Mouse (Mus musculus): Measurements from ENCODE around the gene Slc31a2. TPM values are rescaled to one million over a fixed set of nuclear protein-coding genes. Genes with fewer than 3 reads are reported as not detected.

The Slc31a2 gene
- polyA plus RNA-seq, 1 experiment, result 35.6 TPM

GRCm38 (mm10) chr4:62302795-62303194 lies 40.4 kb downstream of the Slc31a2 start:
- Histone ChIP-seq H3K27ac (ENCODE audit: control insufficient read depth, insufficient read depth, low read depth, low read length) (no peak overlapping the region), H3K27me3 (ENCODE audit: control insufficient read depth, insufficient read depth, low read length) (no peaks in the 10 kb centered on the region), H3K4me1 (ENCODE audit: control insufficient read depth, insufficient read depth, low read length) (no peaks in the 10 kb centered on the region), H3K4me3 (ENCODE audit: control insufficient read depth, low read depth, low read length) (no peak overlapping the region), H3K36me3 (ENCODE audit: control insufficient read depth, insufficient read depth, low read length) (peaks cover 2% of the 10 kb centered on the region)
- TF ChIP-seq POLR2A (IDR thresholded peaks at IDR 0.05; ENCODE audit: control insufficient read depth, low read depth, low read length) (no peak), CTCF (IDR thresholded peaks at IDR 0.05; ENCODE audit: control insufficient read depth, insufficient read depth, insufficient replicate concordance, low read depth, low read length) (no peak)

GRCm38 (mm10) chr4:62303288-62303687 lies 40.9 kb downstream of the Slc31a2 start:
- no peaks in the 10 kb centered on the region for H3K4me1 ChIP-seq (ENCODE audit: control insufficient read depth, insufficient read depth, low read length)
- no peak overlapping the region for H3K27ac ChIP-seq (ENCODE audit: control insufficient read depth, insufficient read depth, low read depth, low read length)
- peaks cover 2% of the 10 kb centered on the region for H3K36me3 ChIP-seq (ENCODE audit: control insufficient read depth, insufficient read depth, low read length)
- no peak overlapping the region for H3K4me3 ChIP-seq (ENCODE audit: control insufficient read depth, low read depth, low read length)
- no peak for TF ChIP-seq CTCF (IDR thresholded peaks at IDR 0.05; ENCODE audit: control insufficient read depth, insufficient read depth, insufficient replicate concordance, low read depth, low read length)
- no peak for TF ChIP-seq POLR2A (IDR thresholded peaks at IDR 0.05; ENCODE audit: control insufficient read depth, low read depth, low read length)
- no peaks in the 10 kb centered on the region for H3K27me3 ChIP-seq (ENCODE audit: control insufficient read depth, insufficient read depth, low read length)

- H3K36me3 ChIP-seq (ENCODE audit: control insufficient read depth, insufficient read depth, low read length), result no peaks in the 10 kb centered on the region; the same call in 1 of the 2 replicates
- no peak overlapping the region for H3K27ac ChIP-seq (ENCODE audit: control insufficient read depth, insufficient read depth, low read depth, low read length)
- H3K27me3 ChIP-seq (ENCODE audit: control insufficient read depth, insufficient read depth, low read length), result no peaks in the 10 kb centered on the region
- no peaks in the 10 kb centered on the region for H3K4me1 ChIP-seq (ENCODE audit: control insufficient read depth, insufficient read depth, low read length)
- no peak for TF ChIP-seq POLR2A (IDR thresholded peaks at IDR 0.05; ENCODE audit: control insufficient read depth, low read depth, low read length)
- no peak for TF ChIP-seq CTCF (IDR thresholded peaks at IDR 0.05; ENCODE audit: control insufficient read depth, insufficient read depth, insufficient replicate concordance, low read depth, low read length)
- H3K4me3 ChIP-seq (ENCODE audit: control insufficient read depth, low read depth, low read length), result no peak overlapping the region
These were observed 43.9 kb downstream of the Slc31a2 start for GRCm38 (mm10) chr4:62306301-62306700.

GRCm38 (mm10) chr4:62306840-62307239 lies 44.5 kb downstream of the Slc31a2 start:
- Histone ChIP-seq H3K27ac (ENCODE audit: control insufficient read depth, insufficient read depth, low read depth, low read length) (no peak overlapping the region), H3K4me1 (ENCODE audit: control insufficient read depth, insufficient read depth, low read length) (no peaks in the 10 kb centered on the region), H3K4me3 (ENCODE audit: control insufficient read depth, low read depth, low read length) (no peak overlapping the region), H3K36me3 (ENCODE audit: control insufficient read depth, insufficient read depth, low read length) (no peaks in the 10 kb centered on the region; the same call in 1 of the 2 replicates), H3K27me3 (ENCODE audit: control insufficient read depth, insufficient read depth, low read length) (no peaks in the 10 kb centered on the region)
- TF ChIP-seq CTCF (IDR thresholded peaks at IDR 0.05; ENCODE audit: control insufficient read depth, insufficient read depth, insufficient replicate concordance, low read depth, low read length) (no peak), POLR2A (IDR thresholded peaks at IDR 0.05; ENCODE audit: control insufficient read depth, low read depth, low read length) (no peak)

GRCm38 (mm10) chr4:62308406-62308805 lies 46.0 kb downstream of the Slc31a2 start:
- Histone ChIP-seq H3K27me3 (ENCODE audit: control insufficient read depth, insufficient read depth, low read length) (no peaks in the 10 kb centered on the region), H3K36me3 (ENCODE audit: control insufficient read depth, insufficient read depth, low read length) (peaks cover 1% of the 10 kb centered on the region), H3K4me3 (ENCODE audit: control insufficient read depth, low read depth, low read length) (no peak overlapping the region), H3K4me1 (ENCODE audit: control insufficient read depth, insufficient read depth, low read length) (no peaks in the 10 kb centered on the region), H3K27ac (ENCODE audit: control insufficient read depth, insufficient read depth, low read depth, low read length) (no peak overlapping the region)
- no peak for TF ChIP-seq CTCF (IDR thresholded peaks at IDR 0.05; ENCODE audit: control insufficient read depth, insufficient read depth, insufficient replicate concordance, low read depth, low read length)
- TF ChIP-seq POLR2A (IDR thresholded peaks at IDR 0.05; ENCODE audit: control insufficient read depth, low read depth, low read length), result no peak

- Histone ChIP-seq H3K27me3 (ENCODE audit: control insufficient read depth, insufficient read depth, low read length) (no peaks in the 10 kb centered on the region), H3K4me3 (ENCODE audit: control insufficient read depth, low read depth, low read length) (no peak overlapping the region), H3K36me3 (ENCODE audit: control insufficient read depth, insufficient read depth, low read length) (peaks cover 1% of the 10 kb centered on the region; the same call in 1 of the 2 replicates), H3K27ac (ENCODE audit: control insufficient read depth, insufficient read depth, low read depth, low read length) (no peak overlapping the region), H3K4me1 (ENCODE audit: control insufficient read depth, insufficient read depth, low read length) (no peaks in the 10 kb centered on the region)
- TF ChIP-seq POLR2A (IDR thresholded peaks at IDR 0.05; ENCODE audit: control insufficient read depth, low read depth, low read length) (no peak), CTCF (IDR thresholded peaks at IDR 0.05; ENCODE audit: control insufficient read depth, insufficient read depth, insufficient replicate concordance, low read depth, low read length) (no peak)
These were observed 50.5 kb downstream of the Slc31a2 start for GRCm38 (mm10) chr4:62312821-62313220.

- Histone ChIP-seq H3K4me1 (ENCODE audit: control insufficient read depth, insufficient read depth, low read length) (no peaks in the 10 kb centered on the region), H3K36me3 (ENCODE audit: control insufficient read depth, insufficient read depth, low read length) (peaks cover 1% of the 10 kb centered on the region; the same call in 1 of the 2 replicates), H3K4me3 (ENCODE audit: control insufficient read depth, low read depth, low read length) (no peak overlapping the region), H3K27me3 (ENCODE audit: control insufficient read depth, insufficient read depth, low read length) (no peaks in the 10 kb centered on the region), H3K27ac (ENCODE audit: control insufficient read depth, insufficient read depth, low read depth, low read length) (no peak overlapping the region)
- TF ChIP-seq CTCF (IDR thresholded peaks at IDR 0.05; ENCODE audit: control insufficient read depth, insufficient read depth, insufficient replicate concordance, low read depth, low read length), result no peak
- no peak for TF ChIP-seq POLR2A (IDR thresholded peaks at IDR 0.05; ENCODE audit: control insufficient read depth, low read depth, low read length)
These were observed 51.4 kb downstream of the Slc31a2 start for GRCm38 (mm10) chr4:62313641-62314211.
